Mouse (Mus musculus) E14TG2a.4 (cell line): ENCODE results near the gene Fam124a.
"Not testable (repeated sequence)": the region's sequence is repeated elsewhere in the genome, so short reads cannot be mapped to it uniquely, and the experiment has no call there.

Experiments
- CTCF ChIP-seq: conservative IDR thresholded peaks from 2 replicates; pipeline ENCODE4 v1.5.1; 2014; ENCODE audit warnings: low read length
- NANOG ChIP-seq: IDR thresholded peaks from 2 replicates; pipeline ENCODE4 v1.6.1; 2014; ENCODE audit warnings: borderline replicate concordance, low read length, mixed read lengths
- POU5F1 ChIP-seq: IDR thresholded peaks from 2 replicates; pipeline ENCODE4 v1.6.1; 2014; ENCODE audit warnings: low read length, borderline replicate concordance

- TF ChIP-seq CTCF, NANOG, POU5F1: not testable (repeated sequence)
Observed at GRCm38 (mm10) chr14:62566821-62567220, 11.3 kb downstream of the Fam124a start, which contains the start of gene Gm4131.
